Mouse (Mus musculus): ENCODE measurements around the gene Iqgap2. TPM values are rescaled to one million over a fixed set of nuclear protein-coding genes. Genes with fewer than 3 reads are reported as not detected.

Iqgap2 gene
- polyA plus RNA-seq, 1 experiment from 2014 or later = 10.5 TPM

DNA sequence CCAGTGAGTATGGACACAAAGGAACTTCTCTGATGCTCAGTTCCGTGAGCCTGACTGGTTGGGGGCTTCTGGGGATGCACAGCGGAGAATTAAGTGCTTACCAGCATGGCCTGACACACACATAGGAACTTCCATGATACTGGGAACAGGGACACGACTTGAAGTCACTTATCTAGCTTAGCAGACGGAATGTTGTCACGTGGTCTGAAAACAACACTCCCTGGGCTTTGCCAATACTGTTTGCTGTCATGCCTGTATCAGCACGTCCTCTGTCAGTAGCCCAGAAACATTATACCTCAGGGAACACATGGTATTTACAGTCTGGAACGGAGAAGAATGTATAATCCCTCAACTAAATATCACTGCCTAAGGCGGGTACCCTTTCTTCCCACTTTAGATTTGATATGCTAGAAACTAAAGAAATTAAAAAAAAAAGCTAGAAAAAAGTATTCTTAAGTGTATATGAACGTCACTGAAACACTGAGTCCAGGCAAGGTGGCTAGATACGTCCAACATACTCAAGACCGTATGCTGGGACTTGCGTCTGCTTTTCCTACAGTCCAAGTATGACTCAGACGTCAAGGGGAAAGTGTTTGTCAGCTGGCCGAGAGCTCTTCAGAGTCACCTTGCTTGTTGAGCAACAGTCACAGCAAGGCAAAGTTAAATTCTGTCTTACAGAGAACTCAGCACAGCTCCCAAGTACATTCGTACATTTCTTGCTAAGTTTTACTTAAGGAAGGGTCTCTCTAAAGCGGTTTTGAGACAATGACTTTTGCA, 280.7 kb downstream of the Iqgap2 start:
- Histone ChIP-seq H3K4me3 (no peak overlapping the region), H3K36me3 (peaks cover 94% of the 10 kb centered on the region), H3K27ac (no peak overlapping the region), H3K4me1 (replicated peaks) (peaks cover 22% of the 10 kb centered on the region), H3K27me3 (ENCODE audit: insufficient read depth, poor library complexity, severe bottlenecking) (no peaks in the 10 kb centered on the region), H3K9me3 (no peaks in the 10 kb centered on the region)
- WGBS = 90% methylated on average over 16 of the region's 16 CpGs
- no peak for DNase-seq (ENCODE audit: low spot score)

DNA sequence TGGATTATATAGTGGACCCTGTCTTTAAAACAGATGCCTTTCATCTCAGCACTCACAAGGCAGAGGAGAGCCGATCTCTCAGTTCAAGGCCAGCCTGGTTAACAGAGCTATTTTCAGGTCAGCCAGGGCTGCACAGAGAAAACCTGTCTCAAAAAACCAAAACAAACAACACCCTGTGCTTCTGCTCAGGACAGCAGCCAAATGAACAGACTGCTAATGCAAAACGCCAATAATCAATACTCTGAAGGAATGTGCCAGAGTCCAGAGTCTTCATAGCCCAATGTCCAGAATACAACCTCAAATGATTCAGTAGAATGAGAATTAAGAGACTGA, 282.7 kb downstream of the Iqgap2 start:
- H3K4me1 ChIP-seq (replicated peaks) = peaks cover 5% of the 10 kb centered on the region; the same call in 1 of the 2 replicates
- H3K27me3 ChIP-seq (ENCODE audit: insufficient read depth, poor library complexity, severe bottlenecking) = no peaks in the 10 kb centered on the region
- peaks cover 95% of the 10 kb centered on the region for H3K36me3 ChIP-seq
- DNase-seq (ENCODE audit: low spot score) = no peak
- no peak overlapping the region for H3K4me3 ChIP-seq
- H3K27ac ChIP-seq = no peak overlapping the region
- WGBS = 91% methylated on average over 2 of the region's 2 CpGs
- H3K9me3 ChIP-seq = no peaks in the 10 kb centered on the region

DNA sequence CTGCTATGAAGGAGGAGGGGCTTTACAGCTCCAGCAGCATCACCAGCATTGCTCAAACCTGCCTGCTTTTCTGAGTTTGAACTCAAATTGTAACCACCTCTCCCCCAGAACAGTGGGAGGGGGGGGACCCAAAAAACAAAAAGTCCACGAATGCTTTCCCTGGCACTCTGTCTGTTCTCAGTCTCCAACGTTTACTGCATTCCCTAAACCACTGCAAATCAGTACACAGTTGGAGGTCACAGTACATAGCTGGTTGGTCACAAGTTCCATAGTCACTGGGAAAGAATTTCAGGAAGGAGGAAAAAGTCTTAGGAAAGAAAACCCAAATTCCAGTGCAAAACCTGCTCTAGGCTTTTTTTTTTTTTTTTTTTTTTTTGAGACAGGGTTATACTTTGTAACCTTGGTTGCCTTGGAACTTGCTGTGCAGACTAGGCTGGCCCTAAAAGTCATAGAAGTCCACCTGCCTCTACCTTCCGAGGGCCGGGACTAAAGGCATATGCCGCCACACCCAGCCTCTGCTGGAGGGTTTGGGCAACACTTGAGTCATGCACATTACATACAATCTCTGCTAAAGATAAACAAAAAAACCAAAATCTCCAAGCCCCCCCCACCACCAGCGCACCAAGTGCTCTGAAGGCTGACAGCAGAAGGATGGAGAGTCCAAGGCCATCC, 283.2 kb downstream of the Iqgap2 start:
- Histone ChIP-seq H3K27me3 (ENCODE audit: insufficient read depth, poor library complexity, severe bottlenecking) (no peaks in the 10 kb centered on the region), H3K4me3 (no peak overlapping the region), H3K36me3 (peaks cover 95% of the 10 kb centered on the region), H3K4me1 (replicated peaks) (peaks cover 5% of the 10 kb centered on the region; the same call in 1 of the 2 replicates), H3K27ac (no peak overlapping the region), H3K9me3 (no peaks in the 10 kb centered on the region)
- 91% methylated on average over 6 of the region's 6 CpGs for WGBS
- no peak for DNase-seq (ENCODE audit: low spot score)

DNA sequence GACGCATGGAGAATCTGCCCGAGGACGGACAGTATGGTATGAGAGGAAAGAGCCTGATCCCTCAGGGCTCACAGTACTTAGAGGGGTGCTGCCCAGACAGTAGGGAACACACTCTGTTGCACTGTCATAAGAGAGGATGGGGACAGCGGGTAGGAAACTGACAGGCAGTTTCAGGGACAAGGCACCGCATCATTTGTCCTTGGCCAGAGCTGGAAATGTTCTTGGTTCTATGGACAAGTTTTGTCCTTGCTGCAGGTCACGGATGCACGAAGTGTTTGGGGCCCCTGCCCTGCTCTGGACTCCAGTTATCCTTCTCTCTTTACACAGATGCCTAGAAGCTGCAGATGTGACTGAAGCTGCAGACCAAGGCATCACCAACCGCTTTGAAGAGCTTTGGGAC, 284.7 kb downstream of the Iqgap2 start:
- Histone ChIP-seq H3K27me3 (ENCODE audit: insufficient read depth, poor library complexity, severe bottlenecking) (no peaks in the 10 kb centered on the region), H3K9me3 (no peaks in the 10 kb centered on the region), H3K4me1 (replicated peaks) (peaks cover 5% of the 10 kb centered on the region; the same call in 1 of the 2 replicates), H3K27ac (no peak overlapping the region), H3K36me3 (peaks cover 95% of the 10 kb centered on the region), H3K4me3 (no peak overlapping the region)
- no peak for DNase-seq (ENCODE audit: low spot score)
- WGBS = 94% methylated on average over 8 of the region's 8 CpGs

DNA sequence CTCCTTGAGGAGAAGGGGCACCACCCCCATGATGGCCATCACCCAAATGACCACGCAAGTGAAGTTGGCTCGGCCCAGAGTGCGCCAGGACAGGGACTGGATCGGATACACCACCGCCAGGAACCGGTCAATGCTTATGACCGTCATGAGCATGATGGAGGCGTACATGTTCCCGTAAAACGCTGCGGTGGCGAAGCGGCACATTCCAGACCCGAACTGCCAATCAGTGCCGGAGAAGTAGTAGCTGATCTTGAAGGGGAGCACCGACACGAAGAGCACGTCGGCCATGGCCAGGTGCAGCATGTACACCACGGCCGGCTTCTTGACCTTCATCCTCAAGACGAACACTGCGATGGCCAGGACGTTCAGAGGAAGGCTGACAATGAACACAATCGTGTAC, 287.4 kb downstream of the Iqgap2 start:
- Histone ChIP-seq H3K27me3 (ENCODE audit: insufficient read depth, poor library complexity, severe bottlenecking) (no peaks in the 10 kb centered on the region), H3K9me3 (no peaks in the 10 kb centered on the region), H3K27ac (no peak overlapping the region), H3K36me3 (peaks cover 81% of the 10 kb centered on the region), H3K4me3 (no peak overlapping the region), H3K4me1 (replicated peaks) (peaks cover 15% of the 10 kb centered on the region)
- DNase-seq (ENCODE audit: low spot score) = no peak
- 98% methylated on average over 25 of the region's 25 CpGs for WGBS

DNA sequence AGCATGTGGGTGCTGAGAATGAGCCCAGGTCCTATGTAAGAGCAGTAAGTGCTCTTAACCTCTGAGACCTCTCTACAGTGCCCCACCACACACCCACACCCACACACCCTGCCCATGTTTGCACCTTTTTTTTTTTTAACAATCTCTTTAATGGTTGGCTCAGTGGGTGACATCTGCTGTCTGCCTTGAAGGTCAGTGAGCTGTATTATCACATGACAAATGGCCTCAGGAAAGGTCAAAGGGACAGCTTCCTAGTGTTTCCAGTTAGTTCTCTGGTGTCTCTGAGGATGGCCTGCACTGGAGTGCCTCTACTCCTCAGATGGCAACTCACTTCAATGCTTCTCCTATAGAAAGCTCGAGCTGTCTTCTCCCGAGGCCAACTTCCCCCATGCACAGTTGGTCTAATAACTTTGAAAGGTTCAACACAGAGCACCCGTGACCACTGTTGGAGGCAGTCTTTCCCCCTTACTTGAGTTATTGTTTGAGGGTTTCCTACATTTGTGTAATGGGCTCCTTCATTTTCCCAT, 291.8 kb downstream of the Iqgap2 start:
- 70% methylated on average over 3 of the region's 3 CpGs for WGBS
- Histone ChIP-seq H3K27me3 (ENCODE audit: insufficient read depth, poor library complexity, severe bottlenecking) (no peaks in the 10 kb centered on the region), H3K27ac (no peak overlapping the region), H3K4me3 (no peak overlapping the region), H3K4me1 (replicated peaks) (peaks cover 12% of the 10 kb centered on the region; the same call in 1 of the 2 replicates), H3K9me3 (no peaks in the 10 kb centered on the region), H3K36me3 (peaks cover 41% of the 10 kb centered on the region)
- DNase-seq (ENCODE audit: low spot score) = no peak

DNA sequence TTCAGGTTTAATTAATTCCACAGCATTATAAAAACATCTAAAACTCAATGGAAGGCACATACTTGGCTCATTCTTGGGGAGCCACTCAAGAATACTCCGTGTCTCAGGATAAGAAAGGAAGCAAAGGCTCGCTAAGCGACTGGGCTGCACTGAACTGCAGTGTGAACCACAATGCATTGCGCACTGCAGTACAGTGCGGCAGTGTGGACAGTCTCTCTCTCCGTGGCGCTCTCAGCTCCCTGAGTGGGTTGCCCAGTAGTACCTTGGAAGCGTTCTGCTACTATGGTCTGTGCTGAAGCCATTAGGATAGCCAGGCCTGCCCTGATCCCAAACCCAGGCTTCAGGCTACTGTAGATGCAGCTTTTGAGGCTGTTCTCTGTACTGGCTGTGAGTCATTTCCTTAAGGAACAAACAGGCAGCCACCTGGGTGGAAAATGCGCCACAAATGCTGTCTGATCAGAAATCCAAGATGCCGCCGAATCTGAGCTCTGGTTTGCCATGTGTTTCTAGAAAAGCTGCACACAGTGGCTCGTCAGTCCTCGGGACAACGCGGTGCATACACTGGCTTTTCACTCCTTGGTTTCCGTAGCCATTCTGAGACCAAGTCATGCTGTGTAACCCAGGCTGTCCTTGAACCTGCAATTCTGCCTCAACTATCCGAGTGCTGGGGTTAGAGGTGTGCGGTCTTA, 293.3 kb downstream of the Iqgap2 start:
- Histone ChIP-seq H3K9me3 (no peaks in the 10 kb centered on the region), H3K27ac (no peak overlapping the region), H3K27me3 (ENCODE audit: insufficient read depth, poor library complexity, severe bottlenecking) (no peaks in the 10 kb centered on the region), H3K4me3 (no peak overlapping the region), H3K36me3 (peaks cover 26% of the 10 kb centered on the region), H3K4me1 (replicated peaks) (peaks cover 12% of the 10 kb centered on the region; the same call in 1 of the 2 replicates)
- WGBS = 88% methylated on average over 18 of the region's 18 CpGs
- DNase-seq (ENCODE audit: low spot score) = no peak

DNA sequence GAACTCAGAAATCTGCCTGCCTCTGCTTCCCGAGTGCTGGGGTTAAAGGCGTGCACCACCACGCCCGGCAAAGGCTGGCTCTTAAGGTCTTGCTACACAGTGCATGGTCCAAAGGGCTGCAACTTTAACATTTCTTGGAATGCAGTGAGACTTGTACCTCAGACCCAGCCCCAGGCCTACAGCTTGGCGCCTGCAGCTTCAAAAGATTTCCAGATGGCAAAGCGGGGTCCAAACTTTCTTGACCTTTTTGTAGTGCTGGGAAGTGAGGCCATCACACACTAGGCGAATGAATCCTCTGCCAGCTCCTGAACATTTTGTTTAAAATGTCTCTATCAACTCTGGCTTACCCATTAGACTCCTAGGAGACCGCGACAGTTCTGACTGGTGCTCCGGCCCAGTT, 294.1 kb downstream of the Iqgap2 start:
- Histone ChIP-seq H3K9me3 (no peaks in the 10 kb centered on the region), H3K27ac (no peak overlapping the region), H3K27me3 (ENCODE audit: insufficient read depth, poor library complexity, severe bottlenecking) (no peaks in the 10 kb centered on the region), H3K4me1 (replicated peaks) (peaks cover 12% of the 10 kb centered on the region; the same call in 1 of the 2 replicates), H3K4me3 (no peak overlapping the region), H3K36me3 (peaks cover 18% of the 10 kb centered on the region)
- 88% methylated on average over 10 of the region's 10 CpGs for WGBS
- no peak for DNase-seq (ENCODE audit: low spot score)

DNA sequence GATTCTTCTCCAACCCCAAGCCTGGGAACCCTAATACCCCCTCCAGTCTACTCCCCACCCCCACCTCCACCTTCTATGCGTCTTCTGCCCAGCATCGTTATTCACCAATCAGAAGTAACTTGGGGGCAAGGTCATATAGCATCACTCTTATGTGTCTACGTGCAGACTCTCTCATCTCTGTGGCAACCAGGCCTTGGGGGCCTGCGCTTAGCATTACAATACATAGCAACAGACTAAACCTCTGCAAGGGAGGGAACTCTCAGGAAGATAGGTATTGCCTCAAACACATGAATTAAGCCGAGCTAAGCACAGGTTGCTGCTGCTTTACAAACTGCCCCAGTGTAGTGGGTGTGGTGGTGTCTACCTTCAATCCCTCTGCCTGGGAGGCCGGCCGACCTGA, 295.0 kb downstream of the Iqgap2 start:
- H3K27me3 ChIP-seq (ENCODE audit: insufficient read depth, poor library complexity, severe bottlenecking) = no peaks in the 10 kb centered on the region
- no peaks in the 10 kb centered on the region for H3K9me3 ChIP-seq
- peaks cover 12% of the 10 kb centered on the region; the same call in 1 of the 2 replicates for H3K4me1 ChIP-seq (replicated peaks)
- peaks cover 11% of the 10 kb centered on the region for H3K36me3 ChIP-seq
- H3K4me3 ChIP-seq = no peak overlapping the region
- WGBS = 82% methylated on average over 7 of the region's 7 CpGs
- DNase-seq (ENCODE audit: low spot score) = no peak
- H3K27ac ChIP-seq = no peak overlapping the region

DNA sequence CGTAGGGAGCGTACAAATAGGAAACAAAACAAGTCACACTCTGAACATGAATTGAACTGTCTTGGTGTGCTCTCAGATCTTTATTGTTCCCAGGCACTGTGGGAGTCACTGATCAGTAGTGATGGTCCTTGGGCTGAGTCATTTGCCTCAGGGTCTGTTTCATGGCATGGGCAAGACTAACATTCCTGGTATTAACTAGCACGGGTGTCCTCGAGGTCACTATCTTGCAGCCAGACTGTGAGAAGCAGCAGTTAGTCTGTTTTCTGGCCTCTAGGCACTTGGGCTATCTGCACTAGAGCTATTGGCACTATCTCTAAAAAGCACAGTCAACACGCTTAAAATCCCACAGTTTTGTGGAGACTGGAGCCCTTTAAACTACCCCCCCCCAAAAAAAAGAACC, 295.8 kb downstream of the Iqgap2 start:
- no peak overlapping the region for H3K27ac ChIP-seq
- 73% methylated on average over 5 of the region's 5 CpGs for WGBS
- no peak for DNase-seq (ENCODE audit: low spot score)
- no peaks in the 10 kb centered on the region for H3K9me3 ChIP-seq
- no peak overlapping the region for H3K4me3 ChIP-seq
- no peaks in the 10 kb centered on the region for H3K27me3 ChIP-seq (ENCODE audit: insufficient read depth, poor library complexity, severe bottlenecking)
- peaks cover 3% of the 10 kb centered on the region for H3K36me3 ChIP-seq
- H3K4me1 ChIP-seq (replicated peaks) = peaks cover 10% of the 10 kb centered on the region; the same call in 1 of the 2 replicates

DNA sequence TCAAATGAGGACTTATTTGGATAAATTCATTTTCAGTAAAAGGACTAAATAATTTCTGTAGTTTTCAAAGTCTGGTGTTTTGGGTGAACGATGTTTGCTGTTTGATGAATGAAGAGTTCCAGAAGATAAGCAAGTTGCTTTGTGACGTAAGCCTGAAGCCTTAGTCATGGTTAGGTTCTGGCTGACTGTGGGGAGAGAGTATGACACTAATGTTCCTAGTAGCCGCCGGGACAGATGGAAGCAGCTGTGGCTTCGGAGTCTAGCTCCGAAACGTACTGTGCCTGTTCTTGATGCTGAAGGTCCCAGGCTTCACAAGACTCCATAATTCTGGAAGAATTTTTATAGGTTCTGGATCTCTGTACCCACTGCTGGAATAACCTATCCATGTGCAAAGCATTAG, 296.3 kb downstream of the Iqgap2 start:
- no peaks in the 10 kb centered on the region; the same call in 1 of the 2 replicates for H3K36me3 ChIP-seq
- H3K27ac ChIP-seq = no peak overlapping the region
- H3K9me3 ChIP-seq = no peaks in the 10 kb centered on the region
- DNase-seq (ENCODE audit: low spot score) = no peak
- H3K4me3 ChIP-seq = no peak overlapping the region
- H3K4me1 ChIP-seq (replicated peaks) = peaks cover 8% of the 10 kb centered on the region; the same call in 1 of the 2 replicates
- H3K27me3 ChIP-seq (ENCODE audit: insufficient read depth, poor library complexity, severe bottlenecking) = no peaks in the 10 kb centered on the region
- 90% methylated on average over 7 of the region's 7 CpGs for WGBS

DNA sequence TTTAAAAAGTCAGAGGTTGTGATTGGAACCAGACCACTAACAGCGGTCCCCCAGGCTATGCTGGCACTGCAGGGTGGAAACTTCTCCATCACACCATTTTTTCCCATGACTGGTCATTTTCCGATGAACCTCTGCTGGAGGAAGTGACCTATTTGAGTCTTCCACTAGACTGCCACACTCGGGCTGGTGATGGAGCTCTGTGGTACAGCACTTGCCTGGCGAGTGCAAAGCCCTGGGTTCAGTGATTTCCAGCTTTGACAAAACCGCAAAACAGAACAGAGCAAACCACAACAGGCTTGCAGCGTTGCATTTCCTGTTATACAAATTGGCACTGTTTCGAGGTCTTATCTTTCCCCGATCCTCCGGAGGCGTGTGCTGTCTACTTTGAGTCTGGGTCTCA, 298.9 kb downstream of the Iqgap2 start:
- WGBS = 85% methylated on average over 10 of the region's 10 CpGs
- no peak overlapping the region for H3K27ac ChIP-seq
- H3K36me3 ChIP-seq = no peaks in the 10 kb centered on the region
- no peak for DNase-seq (ENCODE audit: low spot score)
- H3K4me1 ChIP-seq (replicated peaks) = no peaks in the 10 kb centered on the region; the same call in 1 of the 2 replicates
- no peaks in the 10 kb centered on the region for H3K27me3 ChIP-seq (ENCODE audit: insufficient read depth, poor library complexity, severe bottlenecking)
- no peak overlapping the region for H3K4me3 ChIP-seq
- no peaks in the 10 kb centered on the region for H3K9me3 ChIP-seq

DNA sequence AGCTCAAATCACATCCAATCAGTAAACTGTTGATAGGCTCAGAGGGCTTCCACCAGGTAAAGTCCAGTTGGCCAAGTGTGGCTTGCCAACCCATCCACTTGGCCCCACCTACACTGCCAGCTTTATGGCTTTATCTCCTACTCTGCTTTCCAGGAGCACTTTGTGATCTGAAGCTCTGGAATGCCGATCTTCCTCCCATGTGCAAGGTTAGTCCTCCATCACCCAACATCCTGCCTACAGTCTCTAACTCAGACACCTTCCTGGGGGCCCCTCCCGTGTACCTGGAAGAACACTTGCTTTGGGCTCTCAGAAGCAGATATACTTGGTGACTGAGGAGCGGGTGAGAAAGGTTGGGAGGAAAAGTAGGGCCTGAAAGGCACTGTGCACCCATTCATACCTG, 300.1 kb downstream of the Iqgap2 start:
- no peaks in the 10 kb centered on the region; the same call in 1 of the 2 replicates for H3K4me1 ChIP-seq (replicated peaks)
- no peak overlapping the region for H3K4me3 ChIP-seq
- H3K27ac ChIP-seq = no peak overlapping the region
- H3K27me3 ChIP-seq (ENCODE audit: insufficient read depth, poor library complexity, severe bottlenecking) = no peaks in the 10 kb centered on the region
- H3K9me3 ChIP-seq = no peaks in the 10 kb centered on the region
- no peak for DNase-seq (ENCODE audit: low spot score)
- 87% methylated on average over 3 of the region's 3 CpGs for WGBS
- no peaks in the 10 kb centered on the region for H3K36me3 ChIP-seq
